Mouse (Mus musculus) lung, postnatal 10 days (tissue): ENCODE measurements at regions not wholly inside any gene's neighbourhood (a gene's known extent, or its start where the extent isn't known, plus 50 kb on each side); places are given as distances from the start of the nearest gene placed in this dataset.
"Not testable (repeated sequence)": the region's sequence is repeated elsewhere in the genome, so short reads cannot be mapped to it uniquely, and the experiment has no call there.

Experiments
- DNase-seq: peaks from one replicate; pipeline ENCODE4 v3.0.0; 2021

- not testable (repeated sequence) for DNase-seq
These were observed 119.2 kb upstream of the Gm21119 start for GRCm38 (mm10) chr8:20495542-20495941.

DNA sequence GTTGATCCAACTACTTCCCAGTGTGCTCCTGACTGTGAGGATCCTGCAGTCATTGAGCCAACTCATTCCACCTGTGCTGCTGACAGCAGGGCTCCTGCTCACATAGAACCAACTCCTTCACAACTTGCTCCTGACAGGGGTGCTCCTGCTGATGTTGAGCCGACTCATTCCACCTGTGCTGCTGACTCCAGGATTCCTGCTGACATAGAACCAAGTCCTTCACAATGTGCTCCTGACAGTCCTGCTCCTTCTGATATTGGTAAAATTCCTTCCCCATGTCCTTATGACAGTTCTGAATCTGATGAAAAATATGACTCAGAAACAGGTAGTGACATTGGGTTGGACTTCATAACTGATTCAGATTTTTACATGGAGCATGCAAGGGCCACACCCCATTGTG, 100.8 kb upstream of the Gm21119 start:
- DNase-seq = not testable (repeated sequence)

DNA sequence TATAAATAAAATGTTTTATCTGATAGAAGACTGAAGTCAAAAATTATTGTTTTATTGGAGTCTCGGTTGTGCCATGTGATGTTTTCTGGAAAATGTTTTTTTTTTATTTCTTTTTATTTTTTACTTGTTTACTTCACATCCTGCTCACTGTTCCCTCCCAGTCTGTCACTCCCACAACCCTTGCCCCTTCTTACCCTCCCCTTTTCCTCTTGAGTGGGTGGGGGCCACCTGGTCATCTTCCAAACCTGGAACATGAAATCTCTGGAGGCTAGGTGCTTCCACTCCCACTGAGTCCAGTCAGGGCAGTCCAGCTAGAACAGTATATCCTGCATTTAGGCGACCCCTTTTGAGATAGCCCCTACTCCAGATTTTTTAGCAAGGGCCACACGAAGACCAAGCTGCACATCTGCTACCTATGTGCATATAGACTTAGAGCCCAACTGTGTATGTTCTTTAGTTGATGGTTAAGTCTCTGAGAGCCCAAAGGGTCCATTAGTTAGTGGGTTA, 98.3 kb upstream of the Gm21119 start:
- peak; percentile 8 for DNase-seq

GRCm38 (mm10) chr8:20517551-20517950, 97.2 kb upstream of the Gm21119 start:
- DNase-seq = not testable (repeated sequence)

GRCm38 (mm10) chr8:20524539-20524938, 90.2 kb upstream of the Gm21119 start:
- DNase-seq = not testable (repeated sequence)

DNA sequence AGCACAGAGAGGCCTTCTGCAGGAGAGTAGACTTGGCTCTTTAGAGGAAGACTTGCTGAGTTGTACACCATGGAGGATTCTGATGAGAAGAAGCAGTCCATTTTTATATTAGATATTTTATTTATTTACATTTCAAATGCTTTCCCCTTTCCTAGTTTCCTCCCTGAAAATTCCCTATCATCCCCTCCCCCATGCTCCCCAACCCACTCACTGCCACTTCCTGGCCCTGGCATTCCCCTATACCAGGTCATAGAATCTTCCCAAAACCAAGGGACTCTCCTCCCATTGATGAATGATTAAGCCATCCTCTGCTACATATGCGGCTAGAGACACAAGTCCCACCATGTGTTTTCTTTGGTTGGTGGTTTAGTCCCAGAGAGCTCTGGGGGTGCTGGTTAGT, 85.7 kb upstream of the Gm21119 start:
- not testable (repeated sequence) for DNase-seq

DNA sequence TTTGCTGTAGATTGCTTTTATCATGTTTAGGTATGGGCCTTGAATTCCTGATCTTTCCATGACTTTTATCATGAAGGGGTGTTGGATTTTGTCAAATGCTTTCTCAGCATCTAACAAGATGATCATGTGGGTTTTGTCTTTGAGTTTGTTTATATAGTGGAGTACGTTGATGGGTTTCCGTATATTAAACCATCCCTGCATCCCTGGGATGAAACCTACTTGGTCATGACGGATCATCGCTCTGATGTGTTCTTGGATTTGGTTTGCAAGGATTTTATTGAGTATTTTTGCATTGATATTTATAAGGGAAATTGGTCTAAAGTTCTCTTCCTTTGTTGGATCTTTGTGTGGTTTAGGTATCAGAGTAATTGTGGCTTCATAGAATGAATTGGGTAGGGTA, 75.7 kb upstream of the Gm21119 start:
- DNase-seq = not testable (repeated sequence)

GRCm38 (mm10) chr8:20544084-20544483, 70.6 kb upstream of the Gm21119 start:
- DNase-seq = not testable (repeated sequence)

GRCm38 (mm10) chr8:20545347-20545746, 69.4 kb upstream of the Gm21119 start:
- DNase-seq = peak; percentile 24

- not testable (repeated sequence) for DNase-seq
These were observed 68.3 kb upstream of the Gm21119 start for GRCm38 (mm10) chr8:20546401-20546800.

DNA sequence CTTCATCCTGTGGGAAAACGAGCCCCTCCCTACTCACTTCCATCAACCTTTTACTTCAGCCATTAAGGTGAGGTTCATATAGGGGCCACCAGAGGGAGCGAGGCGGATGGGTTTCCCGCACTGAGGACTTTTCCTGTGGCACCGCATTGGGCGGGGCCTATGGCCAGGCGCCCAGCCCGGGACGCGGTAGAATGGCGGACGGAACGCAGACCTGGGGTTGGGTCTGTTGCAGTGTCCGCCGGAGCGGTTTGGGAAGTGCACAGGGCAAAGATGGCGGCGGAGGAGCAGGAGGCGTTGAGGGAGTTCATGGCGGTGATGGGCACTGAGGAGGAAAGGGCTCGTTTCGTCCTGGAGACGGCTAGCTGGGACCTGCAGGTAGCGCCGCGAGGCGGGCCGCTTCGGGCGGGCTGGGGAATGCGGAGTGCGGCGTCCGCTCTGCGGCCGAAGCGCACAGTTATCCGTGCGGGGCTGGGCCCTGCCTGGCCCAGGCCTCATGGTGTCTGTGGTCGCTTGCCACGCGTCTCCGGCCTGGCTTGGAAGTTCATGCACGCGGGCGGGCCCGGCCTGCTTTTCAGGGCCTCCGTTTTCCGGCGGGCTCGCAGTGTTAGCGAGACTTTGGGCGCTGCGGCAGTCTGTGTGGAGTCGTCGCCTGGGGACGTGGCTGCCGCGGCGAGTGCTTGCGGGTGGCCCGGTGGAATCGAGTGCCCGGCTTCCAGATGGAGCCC, 64.5 kb upstream of the Gm21119 start:
- DNase-seq = peak; percentile 93

GRCm38 (mm10) chr8:20556501-20557181, 58.1 kb upstream of the Gm21119 start:
- not testable (repeated sequence) for DNase-seq

GRCm38 (mm10) chr8:20557184-20557583, 57.5 kb upstream of the Gm21119 start:
- not testable (repeated sequence) for DNase-seq

DNA sequence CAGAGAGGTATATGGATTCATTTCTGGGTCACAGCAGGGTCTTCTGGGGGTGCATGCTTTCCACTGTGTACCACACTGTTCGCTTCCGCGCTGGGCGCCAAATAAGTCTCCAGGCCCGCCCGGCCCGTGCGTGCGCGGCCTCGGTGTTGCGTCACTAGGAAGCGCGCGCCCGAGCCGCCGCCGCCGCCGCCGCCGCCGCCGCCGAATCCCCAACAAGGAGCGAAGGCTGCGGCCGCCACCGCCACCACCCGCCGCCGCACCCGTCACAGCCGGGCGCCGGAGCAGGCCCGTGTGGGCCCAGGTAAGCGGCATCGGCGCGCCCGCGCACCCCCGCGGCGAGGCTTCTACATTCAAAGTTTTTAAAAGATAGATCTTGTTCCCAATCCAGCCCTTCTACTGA, 57.1 kb upstream of the Gm21119 start:
- DNase-seq = peak; percentile 52
